Mouse (Mus musculus) forebrain, postnatal 0 days (tissue): ENCODE measurements at regions not wholly inside any gene's neighbourhood (a gene's known extent, or its start where the extent isn't known, plus 50 kb on each side); places are given as distances from the start of the nearest gene placed in this dataset.

Experiments
- ATAC-seq: fragments of 200-750 bp; cut with Nextera tagmentation; 2 replicates; pipeline ENCODE4 v1.8.0; 2017; ENCODE audit warnings: mild to moderate bottlenecking, moderate library complexity
- DNase-seq: peaks from one replicate; pipeline ENCODE4 v3.0.0-alpha.2; 2015
- H3K27ac ChIP-seq: fragments of 300-500 bp; sonication (generic); 2 replicates; pipeline ENCODE4 v1.5.1; 2014; ENCODE audit warnings: low read depth, mild to moderate bottlenecking, antibody characterized with exemption, low read length, moderate library complexity, mixed read lengths
- H3K27me3 ChIP-seq: fragments of 300-500 bp; sonication (generic); 2 replicates; pipeline ENCODE4 v1.6.1; 2014; ENCODE audit warnings: mild to moderate bottlenecking, low read length, mixed read lengths; ENCODE audit not compliant: insufficient read depth
- H3K36me3 ChIP-seq: fragments of 300-500 bp; sonication (generic); 2 replicates; pipeline ENCODE4 v1.6.1; 2014; ENCODE audit warnings: mild to moderate bottlenecking, moderate library complexity; ENCODE audit not compliant: insufficient read depth
- H3K4me1 ChIP-seq: fragments of 300-500 bp; sonication (generic); 2 replicates; pipeline ENCODE4 v1.6.1; 2014; ENCODE audit warnings: antibody characterized with exemption; ENCODE audit not compliant: insufficient read depth
- H3K4me2 ChIP-seq: fragments of 300-500 bp; sonication (generic); 2 replicates; pipeline ENCODE4 v1.6.1; 2014; ENCODE audit warnings: low read depth, mild to moderate bottlenecking, moderate library complexity
- H3K4me3 ChIP-seq: fragments of 300-500 bp; sonication (generic); 2 replicates; pipeline ENCODE4 v1.5.1; 2014; ENCODE audit warnings: low read depth, low read length, mixed read lengths
- H3K9ac ChIP-seq: fragments of 300-500 bp; sonication (generic); 2 replicates; pipeline ENCODE4 v1.6.1; 2014; ENCODE audit warnings: mild to moderate bottlenecking
- H3K9me3 ChIP-seq: fragments of 300-500 bp; sonication (generic); 2 replicates; pipeline ENCODE4 v1.6.1; 2016; ENCODE audit warnings: low read length
- CTCF ChIP-seq: sonication (generic); IDR thresholded peaks from 2 replicates; pipeline ENCODE4 v1.5.1; 2016; ENCODE audit warnings: antibody characterized with exemption, control low read depth, low read depth
- WGBS: fragments of 180-500 bp; shearing (Covaris S2); extraction: QIAGEN DNeasy Blood & Tissue Kit; methylation state at CpG from one replicate; pipeline ENCODE4 v1.1.7; 2014; 5-methylcytosine and 5-hydroxymethylcytosine counted together

DNA sequence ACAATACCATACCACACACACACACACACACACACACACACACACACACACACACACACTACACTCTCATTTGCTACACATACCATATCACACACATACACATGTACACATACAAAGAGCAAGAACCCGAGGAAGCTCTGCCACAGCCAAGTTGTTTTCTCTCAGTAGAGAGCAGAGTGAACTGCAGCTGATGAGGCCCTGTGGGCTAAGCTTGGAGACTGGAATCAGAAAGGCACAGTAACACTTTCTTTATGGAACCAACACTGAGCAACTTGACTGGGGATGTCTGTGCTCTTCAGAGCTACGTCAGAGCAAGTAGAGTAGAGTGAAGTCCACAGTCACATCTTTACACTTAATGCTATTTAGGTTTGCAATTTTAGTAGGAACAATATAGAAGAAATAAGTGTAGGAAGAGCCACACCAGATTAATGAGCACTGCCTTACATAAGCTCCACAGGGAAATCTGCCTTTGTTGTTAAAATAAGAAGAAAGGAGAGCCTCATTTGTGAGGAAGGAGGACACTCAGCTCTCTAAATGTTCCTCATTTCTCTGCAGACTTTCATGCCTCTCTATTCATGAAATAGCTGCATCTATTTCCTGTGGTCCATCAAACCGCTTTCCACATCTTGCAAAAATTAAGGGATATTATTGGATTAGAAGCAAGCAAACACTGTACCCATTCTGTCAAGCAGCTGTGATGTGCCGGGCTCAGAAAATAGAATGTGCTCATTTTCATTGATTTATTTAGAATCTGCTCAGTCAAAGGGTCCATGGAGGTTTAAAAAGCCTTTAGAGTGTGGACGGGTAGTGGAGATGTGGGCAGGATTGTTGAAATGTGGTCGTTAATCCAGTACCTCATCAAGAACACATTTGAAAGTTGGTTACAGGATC, 107.0 kb upstream of the Cttnbp2 start:
- Histone ChIP-seq H3K9me3 (no peaks in the 10 kb centered on the region), H3K4me2 (no peak overlapping the region), H3K4me3 (no peak overlapping the region), H3K27ac (no peak overlapping the region), H3K9ac (no peak overlapping the region), H3K4me1 (peaks cover 3% of the 10 kb centered on the region; the same call in 1 of the 2 replicates), H3K27me3 (no peaks in the 10 kb centered on the region), H3K36me3 (no peaks in the 10 kb centered on the region)
- WGBS = 33% methylated on average over 6 of the region's 6 CpGs
- TF ChIP-seq CTCF = no peak
- ATAC-seq (peak; percentile 29; the same call in 1 of the 2 replicates), DNase-seq (no peak)

- Histone ChIP-seq H3K9ac (no peak overlapping the region), H3K27ac (no peak overlapping the region), H3K27me3 (no peaks in the 10 kb centered on the region), H3K4me1 (no peaks in the 10 kb centered on the region), H3K4me3 (no peak overlapping the region), H3K9me3 (no peaks in the 10 kb centered on the region), H3K4me2 (no peak overlapping the region), H3K36me3 (no peaks in the 10 kb centered on the region)
- 62% methylated on average over 1 of the region's 1 CpGs for WGBS
- no peak for TF ChIP-seq CTCF
- DNase-seq (no peak), ATAC-seq (no peak)
Observed at GRCm38 (mm10) chr6:18628591-18628990, 113.9 kb upstream of the Cttnbp2 start.

- no peak for DNase-seq
- no peak overlapping the region for H3K27ac ChIP-seq
- H3K36me3 ChIP-seq = no peaks in the 10 kb centered on the region
- ATAC-seq = no peak
- H3K4me2 ChIP-seq = no peak overlapping the region
- H3K4me1 ChIP-seq = no peaks in the 10 kb centered on the region
- H3K9ac ChIP-seq = no peak overlapping the region
- H3K27me3 ChIP-seq = no peaks in the 10 kb centered on the region
- 76% methylated on average over 2 of the region's 2 CpGs for WGBS
- no peaks in the 10 kb centered on the region for H3K9me3 ChIP-seq
- TF ChIP-seq CTCF = no peak
- no peak overlapping the region for H3K4me3 ChIP-seq
Observed at GRCm38 (mm10) chr6:18633540-18634200, 119.0 kb upstream of the Cttnbp2 start.

DNA sequence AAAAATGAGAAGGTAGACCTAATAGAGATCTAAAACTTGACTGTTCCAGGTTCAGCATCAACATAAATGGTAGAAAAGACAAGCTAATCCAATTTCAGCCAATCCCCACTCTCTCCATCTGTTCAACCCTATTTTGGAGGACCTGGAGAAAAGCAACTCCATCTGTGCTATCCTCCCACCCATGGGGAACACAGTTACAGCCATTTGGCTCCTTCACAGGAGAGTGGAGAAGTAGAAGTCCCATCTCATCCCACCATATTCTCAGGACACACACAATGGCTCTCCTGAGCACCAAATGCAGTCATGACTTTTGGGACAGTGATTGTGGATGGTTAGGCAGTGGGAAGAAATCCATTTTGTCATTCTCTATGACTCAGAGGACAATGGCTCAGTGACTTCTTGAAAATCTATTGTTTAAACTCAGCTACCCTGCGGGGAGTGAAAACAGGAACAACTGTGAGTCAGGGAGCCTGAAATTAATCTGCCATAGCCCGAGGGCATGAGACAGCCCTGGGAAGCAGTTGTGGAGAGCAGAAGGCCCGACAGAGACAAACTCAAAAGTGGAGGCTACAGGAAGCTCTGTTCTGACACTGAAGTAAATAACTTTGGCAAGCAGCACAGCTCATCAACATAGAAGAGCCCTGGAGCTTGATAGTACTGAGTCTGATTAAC, 125.2 kb upstream of the Cttnbp2 start:
- 26% methylated on average over 3 of the region's 3 CpGs for WGBS
- H3K36me3 ChIP-seq = no peaks in the 10 kb centered on the region
- H3K9ac ChIP-seq = no peak overlapping the region
- no peaks in the 10 kb centered on the region for H3K27me3 ChIP-seq
- H3K4me1 ChIP-seq = no peaks in the 10 kb centered on the region
- H3K27ac ChIP-seq = no peak overlapping the region
- DNase-seq (no peak), ATAC-seq (no peak; the same call in 1 of the 2 replicates)
- no peak for TF ChIP-seq CTCF
- H3K4me3 ChIP-seq = no peak overlapping the region
- no peak overlapping the region for H3K4me2 ChIP-seq
- no peaks in the 10 kb centered on the region for H3K9me3 ChIP-seq

DNA sequence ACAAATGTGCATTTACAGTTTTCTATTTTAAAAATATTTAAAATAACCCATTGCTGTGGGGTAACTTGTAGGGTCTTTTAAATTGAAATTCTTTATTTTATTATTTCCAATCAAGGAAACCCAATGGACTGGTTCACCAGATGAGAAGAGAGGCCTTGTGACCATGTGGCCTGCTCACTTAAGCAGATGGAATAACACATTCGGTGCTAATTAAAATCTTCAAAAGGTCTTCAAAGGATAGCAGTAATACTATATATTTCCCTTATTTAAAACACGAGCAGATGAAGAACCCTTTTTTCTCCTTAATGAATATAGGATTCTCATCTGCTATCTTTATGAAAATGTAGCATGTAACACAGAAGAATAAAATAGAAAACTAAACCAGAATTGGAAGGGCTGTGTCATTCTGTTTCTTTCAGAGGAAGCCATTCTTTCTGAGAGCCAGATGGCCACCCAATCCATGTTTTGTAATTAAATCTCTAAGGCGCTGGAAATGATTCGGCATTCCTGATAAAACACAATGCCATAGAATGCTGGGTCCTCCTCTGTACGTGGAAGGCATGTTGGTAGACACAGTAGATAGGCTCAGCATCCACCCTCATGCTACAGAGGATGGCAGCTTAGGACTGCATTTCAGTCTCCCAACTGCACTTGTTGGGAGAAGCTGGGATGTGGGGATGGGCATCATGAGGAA, 134.4 kb upstream of the Cttnbp2 start:
- 37% methylated on average over 5 of the region's 5 CpGs for WGBS
- H3K27ac ChIP-seq = peak overlapping the region; percentile 68

DNA sequence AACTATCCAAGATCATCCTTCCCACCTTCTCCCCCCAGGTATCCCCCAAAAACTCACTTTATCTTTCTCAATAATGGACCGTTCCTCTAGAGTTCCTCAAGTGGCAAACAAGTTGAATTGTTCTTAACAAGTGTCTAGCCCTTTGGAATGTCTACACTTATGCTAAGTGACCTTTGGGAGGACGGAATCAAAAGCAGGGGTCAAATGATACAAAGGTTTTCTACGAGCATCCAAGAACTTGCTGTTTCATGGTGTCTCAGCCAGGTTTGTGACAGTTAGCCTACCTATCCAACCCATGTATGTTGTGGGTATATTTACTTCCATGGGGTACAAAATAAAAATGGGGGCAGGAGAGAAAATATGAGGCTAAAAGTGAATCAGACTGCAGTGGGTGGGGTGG, 136.7 kb upstream of the Cttnbp2 start:
- no peak overlapping the region for H3K9ac ChIP-seq
- H3K4me3 ChIP-seq = no peak overlapping the region
- H3K9me3 ChIP-seq = no peaks in the 10 kb centered on the region
- ATAC-seq (no peak), DNase-seq (no peak)
- no peaks in the 10 kb centered on the region for H3K4me1 ChIP-seq
- no peak for TF ChIP-seq CTCF
- no peak overlapping the region for H3K27ac ChIP-seq
- H3K27me3 ChIP-seq = no peaks in the 10 kb centered on the region
- H3K4me2 ChIP-seq = no peak overlapping the region
- no peaks in the 10 kb centered on the region for H3K36me3 ChIP-seq
- WGBS = 84% methylated on average over 3 of the region's 3 CpGs

More for the DNA sequence above, 134.4 kb upstream of the Cttnbp2 start:
- Histone ChIP-seq H3K4me1 (no peaks in the 10 kb centered on the region), H3K36me3 (no peaks in the 10 kb centered on the region), H3K4me3 (no peak overlapping the region), H3K4me2 (no peak overlapping the region), H3K9me3 (no peaks in the 10 kb centered on the region), H3K9ac (no peak overlapping the region), H3K27me3 (no peaks in the 10 kb centered on the region)
- DNase-seq (peak; percentile 79), ATAC-seq (peak; percentile 80)
- TF ChIP-seq CTCF = no peak
